Mouse (Mus musculus): ENCODE data around the gene Mep1a. TPM values are rescaled to one million over a fixed set of nuclear protein-coding genes. Genes with fewer than 3 reads are reported as not detected.
A peak's percentile ranks its signal among the peaks of the same experiment; 100 is the strongest.

Mep1a gene
- polyA plus RNA-seq, 1 experiment from 2014 or later: not detected

DNA sequence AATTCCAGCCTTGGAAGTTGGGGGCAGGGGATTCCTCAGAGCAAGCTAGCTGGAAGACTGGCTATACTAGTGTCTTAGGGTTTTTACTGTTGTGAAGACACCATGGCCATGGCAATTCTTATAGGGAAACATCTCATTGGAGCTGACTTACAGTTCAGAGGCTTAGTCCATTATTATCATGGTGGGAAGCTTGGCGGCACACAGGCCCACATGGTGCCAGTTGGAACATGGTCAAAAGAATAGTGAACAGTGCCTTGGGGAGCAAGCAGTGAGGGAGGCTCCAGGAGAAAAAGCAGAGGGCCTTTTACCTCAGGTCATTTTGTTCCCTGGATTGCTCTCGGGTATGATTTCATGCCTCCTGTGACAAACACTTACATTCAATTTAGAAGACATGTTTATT is 27.9 kb upstream of the Mep1a start:
- H3K36me3 ChIP-seq (replicated peaks; ENCODE audit: control insufficient read depth, insufficient read depth, low read depth, low read length): no peaks in the 10 kb centered on the region
- no peak overlapping the region for H3K4me2 ChIP-seq (ENCODE audit: low read depth, low read length)
- no peak overlapping the region for H3K4me3 ChIP-seq (ENCODE audit: low read depth, low read length)
- no peak overlapping the region for H3K9ac ChIP-seq (replicated peaks; ENCODE audit: low read length)
- no peaks in the 10 kb centered on the region for H3K9me3 ChIP-seq (replicated peaks; ENCODE audit: control insufficient read depth, low read length)
- DNase-seq (ENCODE audit: low spot score): no peak
- H3K27me3 ChIP-seq (ENCODE audit: control insufficient read depth, insufficient read depth, low read length): no peaks in the 10 kb centered on the region
- no peaks in the 10 kb centered on the region for H3K4me1 ChIP-seq (ENCODE audit: control insufficient read depth, insufficient read depth, low read length)
- no peak overlapping the region for H3K27ac ChIP-seq (replicated peaks; ENCODE audit: low read depth, low read length)
- WGBS: 79% methylated on average over 2 of the region's 2 CpGs
- no peak for ATAC-seq (replicated peaks; ENCODE audit: insufficient number of reproducible peaks, low FRiP score, low TSS enrichment, low read depth)

DNA sequence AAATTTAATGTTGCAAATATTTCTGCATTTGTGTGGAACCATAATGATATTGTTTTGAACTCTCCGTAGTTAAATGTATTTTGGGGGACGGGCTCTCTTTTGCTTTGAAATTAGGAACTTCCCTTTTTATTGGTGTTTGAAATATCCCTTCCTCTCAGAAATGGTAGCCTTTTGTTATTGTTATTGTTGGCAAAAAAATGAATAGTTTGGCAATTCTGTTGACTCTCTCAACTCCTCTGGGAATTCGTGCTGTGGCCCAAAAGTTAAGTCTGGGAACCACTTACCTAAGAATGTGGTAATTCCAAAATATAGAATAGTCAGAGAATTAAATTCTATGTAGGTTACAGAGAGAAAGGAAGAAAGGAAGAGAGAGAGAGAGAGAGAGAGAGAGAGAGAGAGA is 17.6 kb upstream of the Mep1a start:
- Histone ChIP-seq H3K9ac (replicated peaks; ENCODE audit: low read length) (no peak overlapping the region), H3K36me3 (replicated peaks; ENCODE audit: control insufficient read depth, insufficient read depth, low read depth, low read length) (no peaks in the 10 kb centered on the region), H3K27me3 (ENCODE audit: control insufficient read depth, insufficient read depth, low read length) (no peaks in the 10 kb centered on the region), H3K9me3 (replicated peaks; ENCODE audit: control insufficient read depth, low read length) (no peaks in the 10 kb centered on the region), H3K4me1 (ENCODE audit: control insufficient read depth, insufficient read depth, low read length) (no peaks in the 10 kb centered on the region), H3K4me3 (ENCODE audit: low read depth, low read length) (no peak overlapping the region), H3K27ac (replicated peaks; ENCODE audit: low read depth, low read length) (no peak overlapping the region), H3K4me2 (ENCODE audit: low read depth, low read length) (no peak overlapping the region)
- ATAC-seq (replicated peaks; ENCODE audit: insufficient number of reproducible peaks, low FRiP score, low TSS enrichment, low read depth) (no peak), DNase-seq (ENCODE audit: low spot score) (no peak)
- WGBS: 82% methylated on average over 3 of the region's 3 CpGs

DNA sequence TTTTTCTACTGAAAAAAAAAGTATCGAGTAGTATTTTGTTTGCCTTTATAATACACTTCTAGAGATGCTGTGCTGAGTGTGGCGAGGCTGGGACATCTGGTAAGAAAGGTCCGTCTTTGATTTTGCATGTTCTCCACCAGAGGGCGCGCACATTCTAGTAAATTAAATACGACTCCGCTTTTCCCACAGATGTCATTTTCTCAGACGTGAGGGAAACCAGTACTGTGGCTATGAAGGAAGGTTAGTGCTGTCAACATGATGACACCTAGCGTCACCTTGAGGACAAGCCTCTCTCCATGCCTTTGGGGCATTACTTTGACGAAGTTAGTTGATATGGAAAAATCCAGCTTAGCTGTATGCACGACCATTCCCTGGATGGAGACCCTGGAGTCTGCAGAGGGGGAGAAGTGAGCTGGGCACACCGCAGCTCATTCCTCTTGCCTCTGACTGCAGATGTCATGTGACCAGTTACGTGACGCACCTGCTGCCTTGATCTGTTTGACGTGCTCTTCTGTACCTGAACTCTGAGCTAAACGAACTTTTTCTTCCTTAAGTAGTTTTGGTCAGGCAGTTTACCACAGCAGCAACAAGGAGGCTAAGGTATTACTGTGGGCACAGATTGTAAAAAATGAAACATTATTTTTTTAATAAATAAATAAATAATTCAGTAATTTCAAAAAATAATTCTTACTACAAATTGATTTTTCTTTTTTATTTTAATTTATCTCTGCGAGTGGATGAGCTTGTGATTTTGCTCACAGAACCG is 16.2 kb upstream of the Mep1a start:
- H3K27me3 ChIP-seq (ENCODE audit: control insufficient read depth, insufficient read depth, low read length): no peaks in the 10 kb centered on the region
- 28% methylated on average over 18 of the region's 18 CpGs for WGBS
- H3K4me3 ChIP-seq (ENCODE audit: low read depth, low read length): no peak overlapping the region
- no peaks in the 10 kb centered on the region for H3K36me3 ChIP-seq (replicated peaks; ENCODE audit: control insufficient read depth, insufficient read depth, low read depth, low read length)
- no peaks in the 10 kb centered on the region for H3K4me1 ChIP-seq (ENCODE audit: control insufficient read depth, insufficient read depth, low read length)
- H3K27ac ChIP-seq (replicated peaks; ENCODE audit: low read depth, low read length): no peak overlapping the region
- ATAC-seq (replicated peaks; ENCODE audit: insufficient number of reproducible peaks, low FRiP score, low TSS enrichment, low read depth): peak; percentile 67
- DNase-seq (ENCODE audit: low spot score): peak; percentile 88
- no peaks in the 10 kb centered on the region for H3K9me3 ChIP-seq (replicated peaks; ENCODE audit: control insufficient read depth, low read length)
- H3K9ac ChIP-seq (replicated peaks; ENCODE audit: low read length): no peak overlapping the region
- H3K4me2 ChIP-seq (ENCODE audit: low read depth, low read length): no peak overlapping the region

DNA sequence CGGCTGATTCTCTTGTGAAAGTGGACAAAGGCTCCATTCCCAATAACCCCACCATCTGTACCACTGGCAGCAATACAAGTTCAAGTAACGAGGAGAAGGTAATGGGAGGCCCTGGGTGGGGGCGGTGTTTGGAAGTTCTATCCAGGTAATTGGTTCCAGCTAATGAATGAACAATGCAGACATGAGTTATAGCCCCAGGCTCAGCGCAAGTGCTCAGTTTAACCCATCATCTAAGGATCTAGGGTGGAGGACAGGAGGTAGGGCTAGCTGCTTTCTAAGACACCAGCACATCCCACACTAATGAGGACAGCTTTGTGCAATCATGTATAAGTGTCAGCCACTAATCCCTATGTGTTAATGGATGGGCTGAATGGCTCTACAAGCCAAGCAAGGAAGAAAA is 8.2 kb upstream of the Mep1a start:
- H3K36me3 ChIP-seq (replicated peaks; ENCODE audit: control insufficient read depth, insufficient read depth, low read depth, low read length): no peaks in the 10 kb centered on the region
- H3K27ac ChIP-seq (replicated peaks; ENCODE audit: low read depth, low read length): no peak overlapping the region
- DNase-seq (ENCODE audit: low spot score): no peak
- H3K27me3 ChIP-seq (ENCODE audit: control insufficient read depth, insufficient read depth, low read length): no peaks in the 10 kb centered on the region
- ATAC-seq (replicated peaks; ENCODE audit: insufficient number of reproducible peaks, low FRiP score, low TSS enrichment, low read depth): no peak
- H3K9me3 ChIP-seq (replicated peaks; ENCODE audit: control insufficient read depth, low read length): no peaks in the 10 kb centered on the region
- H3K4me1 ChIP-seq (ENCODE audit: control insufficient read depth, insufficient read depth, low read length): no peaks in the 10 kb centered on the region
- 60% methylated on average over 4 of the region's 4 CpGs for WGBS
- H3K4me3 ChIP-seq (ENCODE audit: low read depth, low read length): no peak overlapping the region
- H3K4me2 ChIP-seq (ENCODE audit: low read depth, low read length): no peak overlapping the region
- H3K9ac ChIP-seq (replicated peaks; ENCODE audit: low read length): no peak overlapping the region

DNA sequence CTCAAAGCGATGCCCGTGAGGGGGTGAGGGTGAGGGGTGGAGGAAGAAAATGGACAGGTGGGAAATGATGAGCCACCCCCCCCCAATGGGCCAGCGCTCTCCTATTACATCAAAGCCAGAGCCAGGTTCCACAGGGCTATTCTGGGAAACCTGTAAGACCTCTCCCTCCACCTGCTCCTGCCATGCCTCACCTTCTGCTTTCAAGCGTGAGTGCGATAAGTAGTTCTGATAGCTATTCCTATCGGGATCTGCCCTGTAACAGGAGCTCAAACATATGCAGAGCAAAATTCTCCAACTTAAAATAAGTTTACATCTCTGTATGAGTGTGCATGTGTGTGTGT is 2.0 kb upstream of the Mep1a start:
- no peak overlapping the region for H3K4me3 ChIP-seq (ENCODE audit: low read depth, low read length)
- H3K4me1 ChIP-seq (ENCODE audit: control insufficient read depth, insufficient read depth, low read length): no peaks in the 10 kb centered on the region
- H3K9ac ChIP-seq (replicated peaks; ENCODE audit: low read length): no peak overlapping the region
- no peak overlapping the region for H3K27ac ChIP-seq (replicated peaks; ENCODE audit: low read depth, low read length)
- ATAC-seq (replicated peaks; ENCODE audit: insufficient number of reproducible peaks, low FRiP score, low TSS enrichment, low read depth) (no peak), DNase-seq (ENCODE audit: low spot score) (no peak)
- no peaks in the 10 kb centered on the region for H3K9me3 ChIP-seq (replicated peaks; ENCODE audit: control insufficient read depth, low read length)
- no peaks in the 10 kb centered on the region for H3K27me3 ChIP-seq (ENCODE audit: control insufficient read depth, insufficient read depth, low read length)
- H3K4me2 ChIP-seq (ENCODE audit: low read depth, low read length): no peak overlapping the region
- no peaks in the 10 kb centered on the region for H3K36me3 ChIP-seq (replicated peaks; ENCODE audit: control insufficient read depth, insufficient read depth, low read depth, low read length)
- 75% methylated on average over 6 of the region's 6 CpGs for WGBS

DNA sequence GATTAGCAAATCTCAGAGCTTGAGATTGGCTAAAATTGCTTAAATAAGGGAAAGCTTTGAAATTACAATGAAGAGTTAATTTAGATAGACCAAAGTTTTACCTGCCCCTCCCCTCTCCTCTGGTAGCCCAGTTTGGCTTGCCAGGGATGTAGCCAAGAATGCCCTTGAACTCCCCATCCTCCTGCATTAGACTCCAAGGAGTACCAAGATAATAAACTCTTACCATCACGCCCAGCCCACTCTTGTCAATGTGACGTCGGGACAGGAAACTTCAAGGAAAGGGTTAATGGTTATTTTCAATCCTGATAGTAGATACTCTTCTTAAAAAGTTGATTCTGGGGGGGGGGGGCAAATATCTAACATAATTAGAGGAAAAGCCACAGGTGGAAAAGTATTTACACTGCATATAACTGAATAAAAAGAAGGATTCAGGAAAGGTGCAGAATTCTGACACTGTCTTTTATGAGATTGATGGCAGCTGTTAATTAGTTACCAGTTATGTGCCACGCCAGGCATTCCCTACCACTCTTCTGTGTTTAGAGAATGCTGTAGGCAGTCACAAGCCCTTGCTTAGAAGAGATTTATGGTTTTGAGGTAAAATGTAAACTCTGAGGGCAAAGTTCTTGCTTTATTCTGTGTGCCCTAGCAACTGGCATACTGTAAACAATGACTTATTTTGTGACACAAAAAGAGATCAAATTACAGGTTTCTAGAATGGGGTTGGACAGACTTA is 1.4 kb upstream of the Mep1a start:
- Histone ChIP-seq H3K9me3 (replicated peaks; ENCODE audit: control insufficient read depth, low read length) (no peaks in the 10 kb centered on the region), H3K9ac (replicated peaks; ENCODE audit: low read length) (no peak overlapping the region), H3K27ac (replicated peaks; ENCODE audit: low read depth, low read length) (no peak overlapping the region), H3K36me3 (replicated peaks; ENCODE audit: control insufficient read depth, insufficient read depth, low read depth, low read length) (no peaks in the 10 kb centered on the region), H3K27me3 (ENCODE audit: control insufficient read depth, insufficient read depth, low read length) (no peaks in the 10 kb centered on the region), H3K4me3 (ENCODE audit: low read depth, low read length) (no peak overlapping the region), H3K4me1 (ENCODE audit: control insufficient read depth, insufficient read depth, low read length) (no peaks in the 10 kb centered on the region), H3K4me2 (ENCODE audit: low read depth, low read length) (no peak overlapping the region)
- 69% methylated on average over 4 of the region's 4 CpGs for WGBS
- DNase-seq (ENCODE audit: low spot score) (no peak), ATAC-seq (replicated peaks; ENCODE audit: insufficient number of reproducible peaks, low FRiP score, low TSS enrichment, low read depth) (no peak)

DNA sequence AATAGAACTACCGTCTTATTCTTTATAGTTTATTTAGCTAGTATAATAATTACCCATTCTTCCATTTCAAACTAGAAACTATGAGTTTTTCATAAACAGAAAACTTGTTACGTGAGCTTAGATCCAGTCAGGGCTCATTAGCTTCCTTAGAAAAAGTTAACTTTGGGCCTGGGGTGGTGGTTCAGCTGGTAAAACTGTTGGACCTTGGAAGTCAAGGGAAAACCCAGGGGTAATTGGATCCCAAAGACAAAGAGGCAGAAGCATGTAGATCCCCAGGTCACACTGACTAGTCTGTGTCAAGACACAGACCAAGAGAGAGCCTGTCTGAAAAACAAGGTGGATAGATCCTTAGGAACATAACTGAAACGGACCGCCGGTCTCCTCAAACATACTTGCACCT is 981 bp downstream of the Mep1a start:
- H3K9ac ChIP-seq (replicated peaks; ENCODE audit: low read length): no peak overlapping the region
- DNase-seq (ENCODE audit: low spot score): no peak
- no peaks in the 10 kb centered on the region for H3K27me3 ChIP-seq (ENCODE audit: control insufficient read depth, insufficient read depth, low read length)
- no peak overlapping the region for H3K4me2 ChIP-seq (ENCODE audit: low read depth, low read length)
- 99% methylated on average over 5 of the region's 5 CpGs for WGBS
- no peaks in the 10 kb centered on the region for H3K9me3 ChIP-seq (replicated peaks; ENCODE audit: control insufficient read depth, low read length)
- H3K4me1 ChIP-seq (ENCODE audit: control insufficient read depth, insufficient read depth, low read length): no peaks in the 10 kb centered on the region
- no peak overlapping the region for H3K27ac ChIP-seq (replicated peaks; ENCODE audit: low read depth, low read length)
- no peak for ATAC-seq (replicated peaks; ENCODE audit: insufficient number of reproducible peaks, low FRiP score, low TSS enrichment, low read depth)
- H3K4me3 ChIP-seq (ENCODE audit: low read depth, low read length): no peak overlapping the region
- no peaks in the 10 kb centered on the region for H3K36me3 ChIP-seq (replicated peaks; ENCODE audit: control insufficient read depth, insufficient read depth, low read depth, low read length)

DNA sequence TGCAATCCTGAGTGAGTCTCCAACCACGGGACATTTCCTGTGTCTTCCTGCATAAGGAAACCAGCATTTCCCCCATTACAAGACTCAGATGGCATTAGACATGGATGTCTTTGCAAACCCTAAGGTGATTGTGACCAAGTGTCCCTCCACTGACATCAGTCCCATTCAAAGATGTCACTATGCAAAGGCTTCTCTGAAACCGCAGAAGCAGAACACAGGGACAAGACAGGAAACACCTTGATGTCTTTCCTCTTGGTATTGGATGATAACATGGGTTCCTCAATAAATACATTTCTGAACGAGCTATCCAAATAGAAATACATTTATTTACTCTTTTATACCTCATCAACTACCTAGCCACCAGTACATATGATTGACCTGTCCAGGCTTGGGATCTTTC is 1.4 kb downstream of the Mep1a start:
- H3K27ac ChIP-seq (replicated peaks; ENCODE audit: low read depth, low read length): no peak overlapping the region
- no peaks in the 10 kb centered on the region for H3K27me3 ChIP-seq (ENCODE audit: control insufficient read depth, insufficient read depth, low read length)
- no peaks in the 10 kb centered on the region for H3K4me1 ChIP-seq (ENCODE audit: control insufficient read depth, insufficient read depth, low read length)
- no peaks in the 10 kb centered on the region for H3K36me3 ChIP-seq (replicated peaks; ENCODE audit: control insufficient read depth, insufficient read depth, low read depth, low read length)
- H3K4me2 ChIP-seq (ENCODE audit: low read depth, low read length): no peak overlapping the region
- DNase-seq (ENCODE audit: low spot score) (no peak), ATAC-seq (replicated peaks; ENCODE audit: insufficient number of reproducible peaks, low FRiP score, low TSS enrichment, low read depth) (no peak)
- H3K9ac ChIP-seq (replicated peaks; ENCODE audit: low read length): no peak overlapping the region
- H3K4me3 ChIP-seq (ENCODE audit: low read depth, low read length): no peak overlapping the region
- WGBS: 80% methylated on average over 3 of the region's 3 CpGs
- H3K9me3 ChIP-seq (replicated peaks; ENCODE audit: control insufficient read depth, low read length): no peaks in the 10 kb centered on the region

Measured in embryonic facial prominence, embryonic 11.5 days (tissue).